Mouse (Mus musculus) lung, postnatal 0 days (tissue): ENCODE measurements at regions not wholly inside any gene's neighbourhood (a gene's known extent, or its start where the extent isn't known, plus 50 kb on each side); places are given as distances from the start of the nearest gene placed in this dataset.
A peak's percentile ranks its signal among the peaks of the same experiment; 100 is the strongest.

Source experiments
- ATAC-seq: fragments of 200-750 bp; cut with Nextera tagmentation; 2 replicates; pipeline ENCODE4 v1.8.0; 2017; ENCODE audit warnings: moderate library complexity
- DNase-seq: peaks from one replicate; pipeline ENCODE4 v3.0.0-alpha.2; 2016; ENCODE audit warnings: low spot score
- H3K27ac ChIP-seq: fragments of 300-500 bp; sonication (generic); 2 replicates; pipeline ENCODE4 v1.5.1; 2014; ENCODE audit warnings: antibody characterized with exemption, mild to moderate bottlenecking, low read length, mixed read lengths
- H3K27me3 ChIP-seq: fragments of 300-500 bp; sonication (generic); replicated peaks from 2 replicates; pipeline ENCODE4 v1.6.1; 2014; ENCODE audit warnings: low read length, mixed read lengths; ENCODE audit not compliant: insufficient read depth
- H3K36me3 ChIP-seq: fragments of 300-500 bp; sonication (generic); 2 replicates; pipeline ENCODE4 v1.6.1; 2014; ENCODE audit warnings: low read length, mixed read lengths; ENCODE audit not compliant: insufficient read depth
- H3K4me1 ChIP-seq: fragments of 300-500 bp; sonication (generic); 2 replicates; pipeline ENCODE4 v1.6.1; 2014; ENCODE audit warnings: antibody characterized with exemption, low read depth, low read length, mixed read lengths; ENCODE audit not compliant: insufficient read depth
- H3K4me2 ChIP-seq: fragments of 300-500 bp; sonication (generic); replicated peaks from 2 replicates; pipeline ENCODE4 v1.6.1; 2014; ENCODE audit warnings: low read depth, mild to moderate bottlenecking, low read length, moderate library complexity, mixed read lengths
- H3K4me3 ChIP-seq: fragments of 300-500 bp; sonication (generic); 2 replicates; pipeline ENCODE4 v1.5.1; 2014; ENCODE audit warnings: low read depth, low read length
- H3K9ac ChIP-seq: fragments of 300-500 bp; sonication (generic); replicated peaks from 2 replicates; pipeline ENCODE4 v1.6.1; 2014; ENCODE audit warnings: low read depth, mild to moderate bottlenecking
- H3K9me3 ChIP-seq: fragments of 300-500 bp; sonication (generic); 2 replicates; pipeline ENCODE4 v1.6.1; 2016; ENCODE audit warnings: low read length, mixed read lengths
- CTCF ChIP-seq: IDR thresholded peaks from 2 replicates; pipeline ENCODE4 v1.5.1; 2016; ENCODE audit warnings: antibody characterized with exemption, mild to moderate bottlenecking
- EP300 ChIP-seq: IDR thresholded peaks from 2 replicates; pipeline ENCODE4 v1.6.1; 2016; ENCODE audit warnings: antibody characterized with exemption, mild to moderate bottlenecking, control low read depth
- WGBS: fragments of 180-500 bp; shearing (Covaris S2); extraction: QIAGEN DNeasy Blood & Tissue Kit; methylation state at CpG from one replicate; pipeline ENCODE4 v1.1.7; 2014; 5-methylcytosine and 5-hydroxymethylcytosine counted together

GRCm38 (mm10) chr4:140439856-140440255 is 193.3 kb upstream of the Igsf21 start:
- DNase-seq (peak; percentile 45), ATAC-seq (no peak)
- no peaks in the 10 kb centered on the region for H3K9me3 ChIP-seq
- no peak for TF ChIP-seq CTCF
- TF ChIP-seq EP300 = no peak
- no peak overlapping the region for H3K4me3 ChIP-seq
- H3K4me1 ChIP-seq = no peaks in the 10 kb centered on the region; the same call in 1 of the 2 replicates
- no peak overlapping the region for H3K9ac ChIP-seq
- H3K4me2 ChIP-seq = no peak overlapping the region
- H3K27ac ChIP-seq = no peak overlapping the region
- 20% methylated on average over 3 of the region's 3 CpGs for WGBS
- no peaks in the 10 kb centered on the region for H3K27me3 ChIP-seq
- no peaks in the 10 kb centered on the region for H3K36me3 ChIP-seq

- no peak for TF ChIP-seq CTCF
- TF ChIP-seq EP300 = no peak
- no peak for ATAC-seq
- Histone ChIP-seq H3K36me3 (no peaks in the 10 kb centered on the region), H3K9ac (no peak overlapping the region), H3K4me2 (no peak overlapping the region), H3K4me1 (no peaks in the 10 kb centered on the region; the same call in 1 of the 2 replicates), H3K9me3 (no peaks in the 10 kb centered on the region), H3K4me3 (no peak overlapping the region), H3K27me3 (no peaks in the 10 kb centered on the region), H3K27ac (no peak overlapping the region)
- WGBS = 15% methylated on average over 3 of the region's 3 CpGs
- DNase-seq = no peak
Measured at GRCm38 (mm10) chr4:140436030-140436429, 189.4 kb upstream of the Igsf21 start.

GRCm38 (mm10) chr4:140433744-140434542 is 187.4 kb upstream of the Igsf21 start:
- Histone ChIP-seq H3K4me3 (no peak overlapping the region), H3K36me3 (no peaks in the 10 kb centered on the region), H3K9me3 (no peaks in the 10 kb centered on the region), H3K4me1 (no peaks in the 10 kb centered on the region; the same call in 1 of the 2 replicates), H3K9ac (no peak overlapping the region), H3K27ac (no peak overlapping the region), H3K4me2 (no peak overlapping the region), H3K27me3 (no peaks in the 10 kb centered on the region)
- 53% methylated on average over 11 of the region's 11 CpGs for WGBS
- ATAC-seq (peak; percentile 52), DNase-seq (peak; percentile 51)
- TF ChIP-seq EP300 (no peak), CTCF (no peak)

GRCm38 (mm10) chr4:140432101-140432500 is 185.5 kb upstream of the Igsf21 start:
- DNase-seq (no peak), ATAC-seq (no peak)

GRCm38 (mm10) chr4:140427039-140427438 is 180.5 kb upstream of the Igsf21 start:
- Histone ChIP-seq H3K4me2 (no peak overlapping the region), H3K9ac (no peak overlapping the region), H3K4me3 (no peak overlapping the region), H3K27me3 (no peaks in the 10 kb centered on the region), H3K36me3 (no peaks in the 10 kb centered on the region), H3K4me1 (no peaks in the 10 kb centered on the region), H3K27ac (no peak overlapping the region), H3K9me3 (no peaks in the 10 kb centered on the region)
- DNase-seq (no peak), ATAC-seq (no peak)
- peak; percentile 24 for TF ChIP-seq CTCF
- TF ChIP-seq EP300 = no peak
- WGBS = 83% methylated on average over 3 of the region's 3 CpGs

More at GRCm38 (mm10) chr4:140432101-140432500, 185.5 kb upstream of the Igsf21 start:
- Histone ChIP-seq H3K9me3 (no peaks in the 10 kb centered on the region), H3K4me3 (no peak overlapping the region), H3K27ac (no peak overlapping the region), H3K36me3 (no peaks in the 10 kb centered on the region), H3K9ac (no peak overlapping the region), H3K4me1 (no peaks in the 10 kb centered on the region; the same call in 1 of the 2 replicates), H3K4me2 (no peak overlapping the region), H3K27me3 (no peaks in the 10 kb centered on the region)
- TF ChIP-seq CTCF = no peak
- no peak for TF ChIP-seq EP300
- 70% methylated on average over 7 of the region's 7 CpGs for whole genome bisulfite sequencing

GRCm38 (mm10) chr4:140423791-140424190 is 177.2 kb upstream of the Igsf21 start:
- H3K36me3 ChIP-seq = no peaks in the 10 kb centered on the region
- no peak overlapping the region for H3K9ac ChIP-seq
- ATAC-seq (no peak), DNase-seq (no peak)
- H3K4me2 ChIP-seq = no peak overlapping the region
- no peak overlapping the region for H3K27ac ChIP-seq
- H3K9me3 ChIP-seq = no peaks in the 10 kb centered on the region
- no peak overlapping the region for H3K4me3 ChIP-seq
- TF ChIP-seq CTCF (no peak), EP300 (no peak)
- H3K4me1 ChIP-seq = no peaks in the 10 kb centered on the region
- H3K27me3 ChIP-seq = no peaks in the 10 kb centered on the region
- WGBS = 87% methylated on average over 10 of the region's 10 CpGs
